Mouse (Mus musculus): ENCODE data around the gene Slirp.
A peak's percentile ranks its signal among the peaks of the same experiment; 100 is the strongest.
"Not testable (repeated sequence)": the region's sequence is repeated elsewhere in the genome, so short reads cannot be mapped to it uniquely, and the experiment has no call there.

Slirp gene

DNA sequence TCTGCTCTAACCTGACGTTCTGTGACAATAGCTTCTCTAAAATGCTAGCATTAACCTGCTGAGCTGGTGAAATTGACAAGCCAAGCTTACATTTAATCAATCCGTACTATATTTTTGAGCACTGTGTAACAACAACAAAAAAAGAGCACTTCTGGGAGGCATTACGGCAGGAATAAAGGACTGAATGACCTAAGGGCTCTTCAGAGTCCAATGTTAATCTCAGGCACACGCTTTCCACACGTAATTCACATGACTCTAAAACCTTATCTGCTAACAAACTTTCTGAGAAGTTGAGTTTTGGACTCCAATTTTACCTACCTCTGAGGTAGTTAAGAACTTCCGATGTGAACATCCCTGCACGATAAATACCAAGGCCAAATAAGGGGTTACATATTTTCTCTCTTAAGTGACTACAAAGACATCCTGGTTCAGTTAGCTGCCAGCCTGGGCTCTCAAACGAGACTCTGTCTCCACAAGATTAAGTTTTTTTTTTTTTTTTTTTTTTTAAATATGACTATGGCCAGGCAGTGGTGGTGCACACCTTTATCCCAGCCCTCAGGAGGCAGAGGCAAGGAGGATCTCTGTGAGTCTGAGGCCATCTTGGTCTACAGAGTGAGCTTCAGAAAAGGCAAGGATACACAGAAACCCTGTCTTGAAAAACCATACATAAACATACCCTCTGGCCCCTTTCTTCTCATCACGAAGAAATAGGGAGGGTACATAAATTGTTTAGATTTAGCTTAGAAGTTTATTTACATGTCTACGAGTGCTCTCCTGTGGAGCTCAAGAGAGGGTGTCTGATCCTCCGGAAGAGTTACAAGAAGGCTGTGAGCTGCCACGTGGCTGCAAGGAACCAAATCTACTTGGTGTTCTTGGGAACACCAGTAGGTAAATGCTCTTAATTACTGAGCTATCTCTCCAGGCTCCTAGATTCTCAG, 1.2 kb upstream of the Slirp start:
- DNase-seq: no peak

DNA sequence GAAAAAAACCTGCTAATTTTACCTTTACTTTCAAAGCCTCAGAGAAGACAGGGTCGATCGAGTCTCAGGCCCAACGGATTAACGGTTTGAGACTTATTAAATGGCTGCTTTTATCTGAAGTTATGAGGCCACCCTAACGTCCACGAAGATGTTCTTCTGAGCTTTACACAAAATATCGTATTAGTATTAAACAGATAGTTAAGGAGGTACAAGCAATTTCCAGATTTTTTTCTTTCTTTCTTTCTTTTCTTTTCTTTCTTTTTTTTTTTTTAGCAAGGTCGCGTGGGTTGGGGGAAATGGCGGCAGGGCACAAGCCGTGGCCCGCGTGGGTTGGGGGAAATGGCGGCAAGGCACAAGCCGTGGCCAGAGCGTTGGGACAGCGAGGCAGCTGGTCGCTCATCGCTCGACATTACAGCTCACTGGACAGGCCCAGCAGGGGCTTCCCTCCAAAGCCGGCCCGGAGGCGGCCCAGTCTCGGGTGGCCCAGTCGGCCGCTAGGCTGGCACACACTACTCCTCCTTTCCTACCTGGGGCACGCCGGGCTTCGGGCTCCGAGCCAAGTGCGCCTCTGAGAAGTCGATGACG, 489 bp upstream of the Slirp start:
- no peak for DNase-seq

DNA sequence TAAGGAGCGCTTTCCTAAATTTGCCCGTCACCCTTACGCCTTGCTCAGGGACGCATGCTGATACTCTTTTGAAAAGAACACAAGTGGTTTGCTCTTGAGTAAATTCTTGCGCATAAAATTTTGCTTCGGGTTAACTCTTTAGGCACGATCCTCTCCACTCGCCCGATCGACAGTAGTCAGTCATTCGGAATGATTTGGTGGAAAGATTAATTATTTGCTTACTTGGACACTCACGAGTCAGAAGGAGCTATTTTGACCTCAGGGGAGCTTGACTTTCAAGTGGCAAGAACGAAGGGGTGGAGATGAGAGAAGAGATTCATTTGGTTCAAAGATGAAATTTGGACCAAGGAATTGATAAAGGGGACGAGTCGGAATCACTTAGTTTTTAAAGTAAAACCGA, 515 bp downstream of the Slirp start:
- DNase-seq: peak in 1 of 2 experiments; percentile 4

DNA sequence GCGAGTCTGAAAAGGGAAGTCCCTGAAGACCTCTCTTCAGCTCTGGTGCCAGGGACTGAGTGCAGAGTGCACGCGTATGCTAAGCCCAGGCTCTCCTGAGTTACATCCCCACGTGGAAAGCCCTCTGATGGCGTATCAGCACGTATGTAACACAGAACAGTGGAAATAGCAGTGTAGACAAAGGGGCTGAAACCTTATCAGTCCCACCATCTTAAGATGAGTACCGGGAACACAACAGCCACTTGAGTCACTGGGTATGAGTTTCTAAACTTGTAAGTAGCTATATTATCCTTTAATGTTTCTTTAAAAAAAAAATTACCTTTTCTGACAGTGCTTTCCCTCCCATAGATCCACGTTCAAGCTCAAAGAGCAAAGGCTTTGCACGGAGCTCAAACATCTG, 5.8 kb downstream of the Slirp start:
- DNase-seq: no peak

DNA sequence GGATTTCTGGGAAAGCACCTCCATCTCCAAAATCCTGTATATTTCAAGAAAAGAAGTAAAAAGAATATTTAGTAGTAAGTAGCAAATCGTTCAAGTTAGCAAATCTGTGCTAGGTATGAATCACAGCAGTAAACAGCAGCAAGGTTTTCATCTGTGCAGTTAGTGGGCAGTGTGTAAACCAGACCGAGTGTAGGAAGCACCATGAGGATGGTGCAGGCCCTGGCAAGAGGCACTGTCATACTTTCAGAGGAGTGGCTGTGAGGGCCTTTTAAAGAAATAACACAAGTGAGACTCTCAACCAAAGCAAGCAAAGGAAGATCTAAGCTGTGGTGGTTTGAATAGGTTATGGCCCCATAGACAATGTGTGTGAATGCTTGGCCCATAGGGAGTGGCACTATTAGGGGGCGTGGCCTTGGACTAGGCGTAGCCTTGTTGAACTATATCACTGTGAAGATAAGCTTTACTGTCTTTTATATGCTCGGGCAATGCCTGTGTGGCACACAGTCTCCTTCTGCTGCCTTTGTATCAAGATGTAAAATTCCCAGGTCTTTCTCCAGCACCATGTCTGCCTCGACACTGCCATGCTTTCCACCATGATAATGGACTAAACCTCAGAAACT, 21.1 kb downstream of the Slirp start:
- no peak for DNase-seq

DNA sequence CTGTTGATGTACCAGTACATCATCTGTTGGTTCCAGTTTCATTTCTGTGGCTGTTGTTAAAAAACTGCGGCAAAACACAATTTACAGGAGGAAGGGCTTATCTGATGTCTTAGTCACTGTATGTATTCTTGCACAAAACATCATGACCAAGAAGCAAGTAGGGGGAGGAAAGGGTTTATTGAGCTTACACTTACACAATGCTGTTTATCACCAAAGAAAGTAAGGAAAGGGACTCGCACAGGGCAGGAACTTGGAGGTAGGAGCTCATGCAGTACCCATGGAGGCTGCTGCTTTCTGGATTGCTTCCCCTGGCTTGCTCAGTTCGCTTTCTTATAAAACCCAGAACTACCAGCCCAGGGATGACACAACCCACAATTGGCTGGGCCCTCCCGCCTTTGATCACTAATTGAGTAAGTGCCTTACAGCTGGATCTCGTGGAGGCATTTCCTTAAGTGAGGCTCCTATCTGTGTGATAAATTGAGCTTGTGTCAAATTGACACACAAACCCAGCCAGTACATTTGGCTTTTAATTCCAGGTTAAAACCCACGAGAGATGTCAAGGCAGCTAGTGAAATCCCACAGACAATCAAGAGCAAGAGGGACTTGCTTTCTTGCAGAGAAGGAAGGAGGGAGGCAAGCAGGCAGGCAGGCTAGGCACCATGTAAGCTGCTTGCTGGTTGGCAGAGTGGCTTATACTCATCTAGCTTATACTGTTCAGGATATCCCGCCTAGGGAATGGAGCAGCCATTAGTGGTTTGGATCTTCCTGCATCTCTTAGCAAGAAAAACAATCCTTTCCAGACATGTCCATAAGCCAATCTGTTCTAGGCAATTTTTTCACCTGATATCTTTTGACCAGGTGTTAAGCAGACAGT, 26.8 kb downstream of the Slirp start:
- DNase-seq: no peak

DNA sequence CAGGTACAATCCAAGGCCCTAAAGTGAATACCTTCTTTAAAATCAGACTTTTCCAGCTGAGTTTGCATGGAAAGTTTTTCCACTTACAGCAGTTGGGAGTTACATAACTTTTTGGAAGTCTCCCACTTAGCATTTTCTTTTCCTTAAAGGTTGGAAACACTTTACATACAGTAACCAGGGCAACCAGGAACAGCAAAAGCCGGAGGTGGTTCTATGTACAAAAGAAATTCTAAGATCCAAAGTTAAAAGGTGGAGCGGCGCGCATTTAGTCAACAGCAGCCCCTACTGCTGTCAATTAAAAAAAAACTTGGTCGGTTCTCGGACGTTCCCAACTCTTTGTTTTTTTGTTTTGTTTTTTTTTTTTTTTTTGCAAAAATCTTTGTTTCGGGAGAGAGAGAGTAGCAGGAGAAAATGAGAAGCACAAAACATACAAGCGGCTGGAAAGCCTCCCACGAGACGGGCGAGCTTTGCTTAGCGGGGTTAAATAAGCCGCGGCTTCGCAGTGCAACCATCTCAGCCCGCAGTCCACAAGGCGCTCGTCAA, 27.8 kb downstream of the Slirp start:
- no peak for DNase-seq

DNA sequence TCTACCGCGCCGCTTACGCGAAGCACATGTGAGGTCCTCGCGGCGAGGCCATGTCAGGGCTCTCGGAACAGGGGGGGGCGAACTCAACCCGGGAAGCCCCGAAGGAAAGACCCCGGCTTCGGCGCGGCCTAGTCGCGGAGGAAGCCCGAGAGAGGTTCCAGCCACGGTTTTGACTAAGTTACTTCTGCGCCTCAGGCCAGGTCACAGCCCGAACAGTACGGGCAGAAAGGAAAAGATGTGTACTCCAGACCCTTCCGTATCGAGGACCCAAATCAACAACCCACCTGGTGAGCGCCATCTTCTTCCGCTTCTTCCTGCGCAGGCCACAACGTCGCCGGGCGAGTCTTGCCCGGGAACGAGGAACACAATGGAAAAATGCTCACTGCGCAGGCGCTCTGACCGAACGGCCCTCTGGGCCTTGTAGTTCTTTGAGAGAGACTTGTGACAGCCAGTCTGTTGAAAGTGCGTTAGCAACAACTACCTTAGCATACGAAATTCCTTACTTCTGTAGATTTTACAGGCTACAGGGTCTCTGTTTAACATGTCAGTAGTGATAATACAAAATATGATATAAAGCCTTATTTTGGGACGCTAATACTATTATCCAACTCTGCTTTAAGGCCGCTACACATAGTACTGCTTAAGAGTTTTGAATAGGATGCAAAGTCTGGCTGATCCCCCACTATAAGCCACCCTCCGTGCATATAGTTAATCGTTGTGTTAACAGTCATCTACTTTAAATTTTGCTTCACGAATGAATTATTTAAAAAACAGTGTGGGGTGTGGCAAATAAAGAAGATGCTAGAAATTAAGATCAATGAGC, 28.5 kb downstream of the Slirp start, which contains the start of gene Snw1:
Gene Snw1, minus strand, starts transcription at position 311 of the 823 bp plus-strand sequence.
- DNase-seq: peak; percentile 95 to 96

DNA sequence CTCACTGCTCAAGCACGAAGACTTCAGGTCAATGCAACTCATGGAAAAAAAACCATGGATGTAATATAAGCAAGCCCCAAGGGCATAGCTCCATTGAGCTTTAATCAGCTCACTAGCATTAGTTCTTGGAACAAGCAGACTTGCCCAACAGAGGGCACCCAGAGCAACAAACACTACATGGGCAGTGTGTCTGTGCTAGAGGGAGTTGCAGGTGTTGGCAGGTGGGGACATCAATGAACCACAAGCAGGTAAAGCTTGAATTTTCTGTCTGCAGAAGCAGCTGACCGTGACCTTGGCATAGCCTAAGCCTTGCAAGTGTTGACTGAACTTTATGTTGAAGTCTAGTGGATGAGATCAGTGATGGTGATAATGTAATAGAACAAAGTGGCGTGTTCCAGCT, 31.1 kb downstream of the Slirp start:
- no peak for DNase-seq

DNA sequence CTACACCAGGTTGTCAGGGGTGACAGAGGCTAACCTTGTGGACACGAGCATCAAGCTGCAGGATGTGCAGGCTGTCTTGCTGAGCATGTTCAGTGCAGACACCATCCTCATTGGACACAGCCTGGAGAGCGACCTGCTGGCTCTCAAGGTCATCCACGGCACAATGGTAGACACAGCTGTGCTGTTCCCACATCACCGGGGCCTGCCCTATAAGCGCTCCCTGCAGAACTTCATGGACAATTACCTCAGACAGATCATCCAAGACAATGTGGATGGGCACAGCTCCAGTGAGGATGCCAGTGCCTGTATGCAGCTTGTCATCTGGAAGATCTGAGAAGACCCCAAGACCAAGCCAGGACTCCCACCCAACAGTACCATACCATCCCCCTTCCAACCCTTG, 38.8 kb downstream of the Slirp start:
- DNase-seq: not testable (repeated sequence)

DNA sequence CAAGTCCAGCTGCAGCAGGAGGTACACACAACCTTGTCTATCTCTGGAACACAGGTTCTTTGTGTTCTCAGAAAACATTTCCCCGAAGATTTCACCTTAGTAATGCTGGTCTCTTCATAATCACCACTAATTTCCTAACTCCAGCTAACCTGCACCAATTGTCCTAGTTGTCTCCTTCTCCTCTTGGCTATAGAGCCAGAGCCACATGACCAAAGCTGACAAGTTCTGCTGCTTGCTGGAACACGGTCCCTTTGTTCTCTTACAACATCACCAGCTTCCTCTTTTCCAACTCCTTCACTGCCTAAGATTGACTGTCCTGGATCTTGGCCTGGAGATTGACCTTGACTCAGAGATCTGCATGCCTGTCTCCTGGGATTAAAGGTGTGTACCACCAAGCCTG, 45.0 kb downstream of the Slirp start:
- DNase-seq: not testable (repeated sequence)

DNA sequence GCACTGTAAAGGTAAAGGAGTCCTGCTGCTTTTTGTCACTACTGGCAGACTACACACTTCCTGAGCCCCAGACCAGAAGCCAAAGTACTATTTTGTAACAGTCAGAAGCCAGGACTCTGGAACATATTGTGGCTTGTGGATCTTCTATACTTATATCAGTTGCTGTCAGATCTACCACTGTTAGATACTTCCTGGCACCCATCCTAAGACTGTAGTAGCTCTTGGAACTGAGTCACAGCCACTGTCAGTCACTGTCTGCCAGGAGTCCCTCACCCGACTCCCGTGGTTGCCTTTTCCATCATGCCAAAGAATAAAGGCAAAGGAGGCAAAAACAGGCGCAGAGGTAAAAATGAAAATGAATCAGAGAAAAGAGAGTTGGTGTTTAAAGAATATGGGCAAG, 50.7 kb downstream of the Slirp start, which contains the start of gene Gm5788:
Gene Gm5788, plus strand, starts transcription at position 301 of the 400 bp plus-strand sequence.
- not testable (repeated sequence) for DNase-seq

Measured in lung, postnatal 4 days (tissue).